Mouse (Mus musculus) CH12F3 (cell line): ENCODE data around the gene Cdt1.

Experiments used
- in situ Hi-C: fragments of 300-500 bp; cut with MboI; formaldehyde crosslinking; loops from 2 replicates; pipeline ENCODE4 v1.14.3; 2020; ENCODE audit warnings: low sequenced_read_pairs

The Cdt1 gene

DNA sequence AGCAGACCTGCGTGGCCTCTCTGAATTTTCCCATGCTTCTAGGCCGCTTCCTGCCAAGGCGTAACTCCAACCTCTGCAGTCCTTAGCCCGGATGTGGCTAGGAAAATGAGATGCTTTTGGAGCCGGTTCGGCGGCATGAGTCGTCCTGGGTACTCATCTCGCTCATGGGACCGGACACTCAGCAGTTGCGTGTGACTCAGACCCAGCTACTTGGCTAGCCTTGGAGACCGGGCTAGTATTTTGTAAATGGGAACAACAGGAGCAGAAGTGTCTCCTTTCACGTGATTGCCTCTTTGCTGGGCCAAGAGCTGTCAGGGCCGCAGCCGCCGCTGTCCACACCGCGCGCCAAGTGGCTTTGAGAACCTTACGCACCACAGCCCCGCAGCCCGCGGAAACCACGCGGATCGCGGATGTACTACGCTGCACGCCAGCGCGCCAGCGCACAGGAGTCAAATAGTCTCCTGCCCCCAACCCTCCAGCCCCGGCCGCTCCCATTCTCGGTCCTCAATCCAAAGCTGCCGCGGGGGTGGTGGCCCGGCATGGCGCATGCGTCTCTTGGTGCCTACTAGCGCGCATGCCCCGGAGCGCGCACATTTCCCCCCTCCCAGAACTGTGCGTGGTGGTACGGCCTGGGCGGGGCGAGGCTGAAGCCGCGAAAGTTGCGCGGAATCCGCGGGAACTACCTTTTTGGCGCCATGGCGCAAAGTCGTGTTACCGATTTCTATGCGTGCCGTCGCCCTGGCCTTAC lies at the start of gene Cdt1:
Cdt1 (plus strand) TSS at position 655 of the 748 bp plus-strand sequence.
- in situ Hi-C loops, result no loop called here

DNA sequence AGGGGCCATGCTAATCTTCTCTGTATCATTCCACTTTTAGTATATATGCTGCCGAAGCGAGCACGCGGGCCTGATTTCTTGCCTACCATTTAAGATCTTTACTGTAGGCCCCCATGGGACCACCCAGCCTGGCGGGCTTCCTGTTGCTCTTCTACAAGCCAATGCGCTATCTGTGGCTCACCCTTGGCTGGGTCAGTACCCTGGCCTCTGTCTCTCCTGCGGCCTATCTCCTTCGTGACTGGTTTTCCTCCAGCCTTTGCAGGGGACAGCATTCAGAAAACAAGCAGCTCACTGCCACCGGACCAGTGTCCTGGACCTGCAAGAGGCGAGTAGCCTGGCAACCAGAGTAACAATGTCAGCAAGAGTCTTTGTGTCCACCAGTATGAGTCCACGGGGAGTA lies 47.2 kb upstream of the Cdt1 start:
- in situ Hi-C loops, result no loop called here

GRCm38 (mm10) chr8:122522796-122523651 lies 44.8 kb upstream of the Cdt1 start:
- in situ Hi-C loops, result no loop called here

- in situ Hi-C loops, result no loop called here
Observed at GRCm38 (mm10) chr8:122523652-122524360, 44.0 kb upstream of the Cdt1 start.

DNA sequence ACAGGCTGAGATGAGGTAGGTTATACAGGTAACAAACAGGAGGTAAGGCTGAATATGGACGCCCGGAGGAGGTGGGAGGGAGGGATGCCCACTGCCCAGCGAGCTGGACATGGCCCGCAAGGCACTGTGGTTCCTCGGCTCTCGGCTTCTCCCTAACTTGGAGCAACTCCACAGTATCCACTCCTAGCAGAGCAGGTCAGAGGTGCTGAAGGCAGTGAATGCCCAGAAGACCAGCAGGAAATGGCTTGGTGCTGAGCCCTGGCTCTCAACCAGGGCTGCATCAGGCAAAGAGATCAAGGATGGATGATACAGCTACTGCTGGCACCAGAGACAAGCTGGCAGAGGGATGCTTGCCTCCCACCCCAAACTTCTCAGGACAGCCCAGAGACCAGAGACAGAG lies 43.3 kb upstream of the Cdt1 start:
- in situ Hi-C loops, result no loop called here

GRCm38 (mm10) chr8:122525004-122525403 lies 42.8 kb upstream of the Cdt1 start:
- in situ Hi-C loops, result no loop called here

- in situ Hi-C loops, result no loop called here
Observed at GRCm38 (mm10) chr8:122526084-122526483, 41.7 kb upstream of the Cdt1 start.

- in situ Hi-C loops, result no loop called here
Observed at GRCm38 (mm10) chr8:122526526-122527170, 41.2 kb upstream of the Cdt1 start.

DNA sequence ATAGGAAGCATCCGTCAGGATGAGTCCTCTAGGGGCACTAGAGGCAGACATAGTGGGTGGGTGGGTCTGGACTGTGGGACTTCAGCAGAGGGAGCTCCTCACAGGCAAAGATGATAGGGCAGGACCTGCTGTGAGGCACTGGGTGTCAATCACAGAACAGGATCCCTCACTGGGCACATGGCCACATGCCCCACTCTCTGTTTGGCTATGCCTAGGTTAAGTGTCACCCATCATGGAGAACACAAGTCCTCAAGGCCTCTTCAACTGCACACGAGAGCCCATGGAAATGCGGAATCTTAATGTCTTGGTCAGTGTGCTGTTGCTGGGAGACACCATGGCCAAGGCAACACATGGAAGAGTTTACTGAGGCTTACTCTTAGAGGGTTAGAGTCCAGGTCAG lies 39.9 kb upstream of the Cdt1 start:
- in situ Hi-C loops, result no loop called here

- in situ Hi-C loops, result no loop called here
Observed at GRCm38 (mm10) chr8:122529159-122529558, 38.7 kb upstream of the Cdt1 start.

DNA sequence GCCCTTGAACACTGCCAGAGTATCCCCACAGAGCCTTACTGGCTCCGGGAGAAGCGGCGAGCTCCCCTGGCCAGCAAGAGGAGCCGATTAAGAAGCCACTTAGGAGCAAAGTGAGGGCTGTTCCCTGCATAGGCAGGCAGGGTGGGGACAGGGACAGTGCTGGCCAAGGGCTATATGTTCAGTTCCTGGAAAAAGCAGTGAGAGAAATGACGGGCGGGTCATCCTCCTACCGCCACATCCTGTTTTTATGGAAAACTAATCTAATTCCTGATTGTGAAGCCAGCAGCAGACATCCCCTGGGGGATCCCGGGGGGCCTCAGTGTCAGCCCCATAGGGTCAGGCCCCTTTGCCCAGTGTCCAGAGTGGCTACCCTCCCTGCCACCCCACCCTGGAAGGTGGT lies 36.5 kb upstream of the Cdt1 start:
- in situ Hi-C loops, result no loop called here

GRCm38 (mm10) chr8:122537033-122537432 lies 30.8 kb upstream of the Cdt1 start:
- in situ Hi-C loops, result no loop called here

DNA sequence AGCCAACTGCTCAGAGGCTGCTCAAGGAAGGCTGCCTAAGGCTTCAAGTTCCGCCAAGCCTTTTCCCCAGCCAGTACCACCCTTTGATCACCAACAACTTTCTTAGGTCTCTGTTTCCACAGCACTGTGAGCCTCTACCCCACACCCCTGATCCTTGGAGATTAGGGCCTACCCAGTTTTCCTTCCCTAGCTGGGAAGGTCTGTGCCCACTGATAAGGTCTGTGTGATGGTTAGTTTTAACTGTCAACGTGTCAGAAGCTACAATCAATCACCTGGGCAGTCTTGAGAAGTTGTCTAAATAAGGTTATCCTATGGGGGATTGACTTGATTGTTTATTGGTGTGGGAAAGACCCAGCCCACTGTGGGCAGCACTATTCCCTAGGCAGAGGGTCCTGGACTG lies 30.0 kb upstream of the Cdt1 start:
- in situ Hi-C loops, result no loop called here

GRCm38 (mm10) chr8:122538310-122539076 lies 29.3 kb upstream of the Cdt1 start:
- in situ Hi-C loops, result no loop called here

DNA sequence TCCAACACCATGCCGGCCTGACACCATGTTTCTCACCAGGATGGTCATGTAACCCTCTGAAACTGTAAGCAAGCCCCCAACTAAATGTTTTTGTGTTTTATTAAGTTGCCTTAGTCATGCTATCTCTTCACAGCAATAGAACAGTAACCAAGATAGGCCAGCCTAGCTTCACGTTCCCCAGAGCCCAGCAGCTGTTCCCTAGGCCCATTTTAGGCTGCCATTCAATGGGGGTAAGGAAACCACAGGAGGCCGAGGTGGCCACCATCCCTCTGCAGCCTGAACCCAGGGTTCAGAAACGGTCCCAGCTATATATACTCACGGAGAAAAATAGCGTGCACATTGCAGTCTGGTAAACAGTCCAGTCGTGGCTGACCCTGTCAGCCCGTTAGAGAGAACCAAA lies 23.7 kb upstream of the Cdt1 start:
- in situ Hi-C loops, result no loop called here

DNA sequence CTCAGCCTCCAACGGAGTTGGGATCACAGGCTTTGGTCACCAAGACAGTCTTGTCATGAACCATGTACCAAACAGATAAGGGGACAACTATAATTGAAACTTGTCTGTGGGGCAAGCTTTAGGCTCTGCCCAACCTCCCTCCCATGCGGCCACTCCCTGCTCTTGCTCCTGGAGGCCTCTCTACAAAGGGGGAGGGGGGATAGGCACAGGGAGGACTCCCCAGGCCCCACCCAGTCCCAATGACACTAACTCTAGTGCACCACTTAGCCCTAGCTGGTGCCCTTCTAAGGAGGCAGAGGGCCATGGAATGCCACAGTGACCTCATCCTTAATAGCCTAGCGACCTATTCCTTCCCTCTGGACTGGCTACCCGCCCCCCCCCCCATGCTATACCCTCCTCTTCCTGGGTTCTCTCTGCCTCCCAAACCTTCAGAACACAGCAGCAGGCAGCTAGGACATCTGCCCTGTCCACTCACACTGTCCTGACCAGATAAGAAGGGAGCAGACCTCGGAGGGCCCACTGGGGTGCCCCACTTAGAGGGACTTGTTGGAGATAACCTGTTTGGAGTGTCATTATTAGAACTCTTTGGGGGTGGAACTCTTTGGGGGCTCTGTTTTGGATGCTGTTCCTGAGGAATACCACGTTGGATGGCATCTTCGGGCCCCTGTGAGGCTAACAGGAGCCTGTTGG lies 21.6 kb upstream of the Cdt1 start:
- in situ Hi-C loops, result no loop called here

- in situ Hi-C loops, result no loop called here
Observed at GRCm38 (mm10) chr8:122546811-122547453, 20.9 kb upstream of the Cdt1 start.

DNA sequence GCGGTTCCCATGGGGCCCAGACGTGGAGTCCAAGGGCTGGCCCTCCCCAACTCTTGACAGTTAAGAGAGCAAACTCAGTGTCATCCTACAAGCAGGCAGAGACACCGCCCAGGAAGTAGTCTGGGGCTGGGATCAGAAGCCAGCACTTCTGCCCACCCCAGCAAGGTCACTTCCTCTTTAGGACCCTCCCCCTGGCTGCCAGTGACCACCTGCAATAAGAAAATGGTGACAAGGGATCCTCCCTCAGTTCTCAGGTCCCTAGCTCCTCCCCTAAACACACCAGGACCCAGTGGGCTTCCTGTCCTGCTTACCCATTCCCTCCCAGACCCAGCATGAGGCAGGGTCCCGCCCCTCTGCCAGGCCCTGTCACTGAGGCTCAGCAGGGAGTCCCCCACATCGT lies 20.0 kb upstream of the Cdt1 start:
- in situ Hi-C loops, result no loop called here

DNA sequence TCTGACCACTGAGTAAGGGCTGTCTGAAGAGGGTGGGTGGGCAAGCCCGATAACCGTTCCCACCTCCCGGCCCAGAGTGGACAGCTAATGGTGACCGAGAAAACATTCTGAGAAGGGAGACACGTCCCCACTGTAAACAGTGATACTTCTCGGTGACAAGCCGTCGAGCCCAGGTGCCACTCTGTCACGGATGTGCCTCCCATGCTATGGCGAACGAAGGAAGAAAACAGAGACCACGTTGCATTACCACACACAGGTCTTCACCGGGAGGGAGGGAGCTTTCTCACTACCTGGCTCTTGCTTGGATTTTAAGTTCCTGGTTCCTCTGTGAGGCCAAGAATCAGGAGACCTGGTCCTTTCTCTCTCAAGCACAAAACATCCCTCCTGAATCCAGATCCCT lies 19.5 kb upstream of the Cdt1 start:
- in situ Hi-C loops, result no loop called here
